ENCODE assay signal across 17 mouse cellular contexts in genomic region chr16:20489233-20489632, GRCm38 (mm10).
"Had no signal": no experiment of that assay in that cellular context is flagged by ENCODE, and none has a peak within 500 bp of the region (broad histone marks: within the 10 kb centered on the region; RNA-seq: fewer than 3 reads in every experiment).

No protein-coding gene starts in this region.

- DNase-seq: left cerebral cortex, postnatal 4 days; liver; liver, embryonic 13.5 days; liver, postnatal 0 days; lung, adult 18-20 months; lung, adult 2 months; lung, embryonic 14.5 days; lung, postnatal 10 days; lung, postnatal 14 days; lung, postnatal 36 days; lung, postnatal 4 days; midbrain, embryonic 14.5 days had no signal

- ATAC-seq: liver, embryonic 12.5 days; liver, postnatal 0 days; lung, postnatal 0 days; midbrain, embryonic 13.5 days; midbrain, embryonic 15.5 days; midbrain, embryonic 16.5 days had no signal
